Mouse (Mus musculus): ENCODE data around the gene Notch2.

GRCm38 (mm10) chr3:98050492-98051406, 37.4 kb downstream of the Notch2 start:
- TF ChIP-seq POLR2A (IDR thresholded peaks at IDR 0.05; ENCODE audit: insufficient read depth, low read depth, low read length) = no peak
- TF ChIP-seq CTCF (IDR thresholded peaks at IDR 0.05) = no peak
- TF ChIP-seq EP300 (IDR thresholded peaks at IDR 0.05; ENCODE audit: insufficient read depth, low read depth, low read length) = no peak

Measured in heart, adult 2 months (tissue).